Mouse (Mus musculus) spleen, adult 10 weeks (tissue): ENCODE results near the gene Gm8257. TPM values are rescaled to one million over a fixed set of nuclear protein-coding genes. Genes with fewer than 3 reads are reported as not detected.

Source experiments
- polyA plus RNA-seq: library from polyadenylated mRNA; stranded (reverse); fragments of 350-450 nt; fragmentation: Illumina TruSeq; extraction: RNeasy Lipid Tissue Mini Kit (QIAGEN cat#74804); gene quantifications from one replicate; pipeline ENCODE4 v1.2.3, GENCODE M21; 2015; ENCODE audit warnings: low replicate concordance; ENCODE audit not compliant: insufficient read depth

The Gm8257 gene
- polyA plus RNA-seq = not detected

GRCm38 (mm10) chr14:44706356-44706755 is at the start of gene Gm8257:
Gene Gm8257, minus strand, starts transcription at chr14:44706456.

GRCm38 (mm10) chr14:44750240-44750639 is 44.0 kb upstream of the Gm8257 start, which contains the start of gene Gm8267:
Gene Gm8267, minus strand, starts transcription at chr14:44750340.

GRCm38 (mm10) chr14:44627737-44628136 is 78.5 kb downstream of the Gm8257 start, which contains the start of gene Gm5624:
Gene Gm5624, minus strand, starts transcription at chr14:44627938.

Other genes starting within 250 kb of the Gm8257 start
- not detected for gene BC061237, start 214.0 kb downstream of the Gm8257 start, polyA plus RNA-seq
- gene Gm17093, start 188.2 kb downstream of the Gm8257 start, polyA plus RNA-seq = not detected
- gene Gm8247, start 123.3 kb downstream of the Gm8257 start, polyA plus RNA-seq = not detected
- gene Gm5624, start 78.5 kb downstream of the Gm8257 start, polyA plus RNA-seq = not detected
- not detected for gene Gm8267, start 43.9 kb upstream of the Gm8257 start, polyA plus RNA-seq
- not detected for gene Ptgdr, start 152.9 kb upstream of the Gm8257 start, polyA plus RNA-seq